Mouse (Mus musculus): ENCODE results near the gene Inafm2.

GRCm38 (mm10) chr2:118761358-118761757 lies 15.8 kb downstream of the Inafm2 start:
- TF ChIP-seq CTCF (IDR thresholded peaks at IDR 0.05; ENCODE audit: borderline replicate concordance, extremely low read depth, insufficient read depth, insufficient read length), result peak; percentile 16; the same call in 1 of the 2 replicates
- TF ChIP-seq POLR2A (IDR thresholded peaks at IDR 0.05; ENCODE audit: borderline replicate concordance, extremely low read depth, insufficient read depth, insufficient read length, poor library complexity, severe bottlenecking), result no peak

Measured in brain, embryonic 14.5 days (tissue).